Mouse (Mus musculus) ES-Bruce4 (cell line): ENCODE data around the gene Mrpl28. TPM values are rescaled to one million over a fixed set of nuclear protein-coding genes. Genes with fewer than 3 reads are reported as not detected.
A peak's percentile ranks its signal among the peaks of the same experiment; 100 is the strongest.
"Not testable (repeated sequence)": the region's sequence is repeated elsewhere in the genome, so short reads cannot be mapped to it uniquely, and the experiment has no call there.

Source experiments
- H3K27ac ChIP-seq: 2 replicates; pipeline ENCODE4 v1.5.1; 2012; ENCODE audit warnings: low read length, inconsistent platforms; ENCODE audit not compliant: insufficient read depth
- H3K27me3 ChIP-seq: 2 replicates; pipeline ENCODE4 v1.6.1; 2012; ENCODE audit warnings: mild to moderate bottlenecking, low read length, inconsistent platforms; ENCODE audit not compliant: control insufficient read depth, poor library complexity, insufficient read depth, severe bottlenecking
- H3K36me3 ChIP-seq: 2 replicates; pipeline ENCODE4 v1.6.1; 2012; ENCODE audit warnings: inconsistent platforms, mild to moderate bottlenecking, low read length, moderate library complexity; ENCODE audit not compliant: control insufficient read depth, poor library complexity, insufficient read depth, severe bottlenecking
- H3K4me1 ChIP-seq: one replicate; pipeline ENCODE4 v1.8.1; 2011; ENCODE audit warnings: low read length; ENCODE audit not compliant: control insufficient read depth, insufficient read depth
- H3K4me3 ChIP-seq: 2 replicates; pipeline ENCODE4 v1.5.1; 2011; ENCODE audit warnings: low read depth, mild to moderate bottlenecking, low read length
- H3K9ac ChIP-seq: 2 replicates; pipeline ENCODE4 v1.6.1; 2012; ENCODE audit warnings: low read depth, mild to moderate bottlenecking, inconsistent platforms; ENCODE audit not compliant: poor library complexity, severe bottlenecking
- H3K9me3 ChIP-seq: replicated peaks from 2 replicates; pipeline ENCODE4 v1.6.1; 2012; ENCODE audit warnings: mild to moderate bottlenecking, low read length, inconsistent platforms; ENCODE audit not compliant: control insufficient read depth, poor library complexity, insufficient read depth, severe bottlenecking
- CTCF ChIP-seq: IDR thresholded peaks from one replicate; pipeline ENCODE4 v1.8.1; 2011; ENCODE audit warnings: low read depth, low read length
- polyA plus RNA-seq: library from polyadenylated mRNA; stranded (reverse); fragments of >200 nt; gene quantifications from 2 replicates; pipeline ENCODE4 v1.2.4, GENCODE M21; 2011; ENCODE audit warnings: low read depth; ENCODE audit not compliant: missing spikeins, insufficient read depth, insufficient read length

Mrpl28 gene
- polyA plus RNA-seq, 1 experiment, result 105 TPM

DNA sequence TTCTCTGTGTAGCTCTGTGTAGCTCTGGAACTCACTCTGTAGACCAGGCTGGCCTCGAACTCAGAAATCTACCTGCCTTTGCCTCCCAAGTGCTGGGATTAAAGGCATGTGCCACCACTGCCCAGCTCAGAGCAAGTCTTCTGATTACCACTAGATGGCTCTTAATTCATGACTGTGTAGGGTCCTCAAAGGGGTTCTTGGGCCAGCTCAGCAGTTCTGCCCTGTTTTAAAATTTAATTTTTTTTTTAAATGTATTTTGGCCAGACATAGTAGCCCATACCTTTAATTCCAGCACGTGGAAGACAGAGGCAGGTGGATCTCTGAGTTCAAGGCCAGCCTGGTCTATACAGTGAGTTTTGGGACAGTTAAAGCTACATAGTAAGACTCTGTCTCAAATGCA lies 51.9 kb downstream of the Mrpl28 start:
- peak; percentile 11 for TF ChIP-seq CTCF
- not testable (repeated sequence) for H3K27ac ChIP-seq, H3K9me3 ChIP-seq, H3K27me3 ChIP-seq, H3K4me3 ChIP-seq, H3K4me1 ChIP-seq, H3K9ac ChIP-seq
- peaks cover 15% of the 10 kb centered on the region for H3K36me3 ChIP-seq

Other genes with a start within 250 kb of the Mrpl28 start
- gene Mettl26, start 248.4 kb upstream of the Mrpl28 start, polyA plus RNA-seq, result 27.9 and 32.6 TPM in 2 replicates
- 0.37 and 0.69 TPM in 2 replicates for gene Wfikkn1, start 242.6 kb upstream of the Mrpl28 start, polyA plus RNA-seq
- 21.3 and 22.7 TPM in 2 replicates for gene Rab40c, start 203.8 kb upstream of the Mrpl28 start, polyA plus RNA-seq
- gene Pigq, start 178.6 kb upstream of the Mrpl28 start, polyA plus RNA-seq, result 61.8 and 62.8 TPM in 2 replicates
- 1.2 TPM in 1 of 2 replicates, not detected in the other for gene Nhlrc4, start 178.5 kb upstream of the Mrpl28 start, polyA plus RNA-seq
- gene A930017K11Rik, start 170.9 kb upstream of the Mrpl28 start, polyA plus RNA-seq, result not detected in 2 replicates
- 14.2 and 17.0 TPM in 2 replicates for gene Capn15, start 137.7 kb upstream of the Mrpl28 start, polyA plus RNA-seq
- gene Rab11fip3, start 53.9 kb upstream of the Mrpl28 start, polyA plus RNA-seq, result 27.5 and 27.6 TPM in 2 replicates
- gene Decr2, start 33.2 kb upstream of the Mrpl28 start, polyA plus RNA-seq, result 24.3 and 26.4 TPM in 2 replicates
- 110 and 115 TPM in 2 replicates for gene Nme4, start 27.9 kb upstream of the Mrpl28 start, polyA plus RNA-seq
- gene Tmem8, start 10.2 kb upstream of the Mrpl28 start, polyA plus RNA-seq, result 15.6 and 16.5 TPM in 2 replicates
- gene Axin1, start 15.2 kb downstream of the Mrpl28 start, polyA plus RNA-seq, result 40.5 and 41.0 TPM in 2 replicates
- gene Pdia2, start 75.6 kb downstream of the Mrpl28 start, polyA plus RNA-seq, result 0.43 TPM in 1 of 2 replicates, not detected in the other
- gene Rgs11, start 79.5 kb downstream of the Mrpl28 start, polyA plus RNA-seq, result 2.4 and 4.2 TPM in 2 replicates
- 9.5 and 9.8 TPM in 2 replicates for gene Arhgdig, start 84.3 kb downstream of the Mrpl28 start, polyA plus RNA-seq
- gene Fam234a, start 120.7 kb downstream of the Mrpl28 start, polyA plus RNA-seq, result 23.7 and 26.6 TPM in 2 replicates
- gene Luc7l, start 129.4 kb downstream of the Mrpl28 start, polyA plus RNA-seq, result 105 and 110 TPM in 2 replicates